Mouse (Mus musculus) kidney, adult 11 months (tissue): ENCODE results near the gene Psmd11.

Source experiments
- DNase-seq: peaks from one replicate; pipeline ENCODE4 v3.0.0; 2022

Psmd11 gene

DNA sequence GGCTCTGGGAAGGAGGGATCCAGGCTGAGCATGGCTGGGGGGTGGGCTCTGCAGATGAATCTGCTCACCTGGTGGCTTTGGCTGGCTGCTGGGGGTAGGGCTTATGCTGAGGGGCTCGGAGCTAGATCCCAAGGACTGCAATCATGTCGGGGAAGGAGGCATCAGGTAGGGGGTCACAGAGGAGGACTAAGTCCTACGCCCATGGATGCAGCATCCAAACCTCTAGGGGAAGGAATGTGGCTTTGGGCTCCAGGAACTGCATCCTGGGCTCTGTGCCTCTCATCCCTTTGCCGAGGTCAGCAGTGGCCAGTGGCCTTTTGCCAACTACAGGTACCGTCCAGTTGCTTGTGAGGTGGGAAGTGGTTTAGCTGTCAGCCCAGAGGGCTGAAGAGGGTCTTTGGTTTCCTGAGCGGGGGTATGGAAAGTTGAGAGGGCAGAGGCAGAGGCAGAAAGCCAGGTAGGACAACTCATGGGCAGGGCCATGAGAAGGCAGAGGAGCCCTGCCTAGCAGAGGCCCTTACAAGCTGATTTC lies 55.2 kb downstream of the Psmd11 start:
- DNase-seq, result no peak

DNA sequence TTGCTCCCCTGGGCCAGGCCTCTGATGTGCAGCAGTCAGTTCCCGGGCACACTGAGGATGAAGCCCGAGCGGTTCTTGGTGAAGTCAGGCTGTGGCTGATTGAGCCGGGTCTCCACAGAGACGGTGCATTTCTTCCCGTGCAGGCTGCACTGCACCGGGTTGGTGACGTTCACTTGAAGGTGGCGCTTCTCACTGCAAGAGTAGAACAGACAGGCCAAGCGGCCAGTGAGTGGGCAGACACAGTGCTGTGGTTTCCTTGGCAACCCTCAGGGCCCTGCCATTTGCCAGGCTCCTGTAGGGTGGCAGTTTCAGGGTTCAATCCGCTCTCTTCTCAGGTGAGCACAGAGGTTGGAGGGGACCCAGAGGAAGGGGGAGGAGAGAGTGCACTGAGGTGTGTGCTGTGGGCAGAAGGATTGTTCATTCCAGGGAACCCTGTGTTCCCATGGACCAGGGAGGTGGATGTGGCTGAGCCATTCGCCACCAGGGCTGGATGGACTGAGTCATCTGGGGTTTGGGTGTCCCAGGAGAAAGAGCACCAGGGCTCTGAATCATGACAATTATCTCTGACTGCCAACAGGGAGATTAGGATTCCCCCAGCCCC lies 55.9 kb downstream of the Psmd11 start:
- no peak for DNase-seq

DNA sequence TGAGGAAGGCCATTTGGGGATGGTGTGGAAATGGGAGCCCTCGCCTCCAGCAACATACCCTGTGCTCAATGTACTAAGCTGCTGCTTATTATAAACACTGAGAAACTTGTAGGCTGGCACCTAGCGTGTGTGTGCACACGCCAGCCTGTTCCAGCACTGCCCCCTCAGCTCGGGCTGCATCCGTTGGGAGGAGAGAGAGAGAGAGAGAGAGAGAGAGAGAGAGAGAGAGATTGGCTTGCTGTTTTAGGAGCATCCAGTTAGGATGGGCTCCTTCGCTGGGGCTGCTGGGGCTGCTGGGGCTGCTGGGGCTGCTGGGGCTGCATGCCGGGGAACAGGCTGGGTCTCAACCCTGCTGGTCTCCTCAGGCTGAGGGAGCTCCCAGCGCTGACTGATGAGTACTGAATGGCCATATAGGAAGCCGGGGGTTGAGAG lies 56.7 kb downstream of the Psmd11 start:
- no peak for DNase-seq

DNA sequence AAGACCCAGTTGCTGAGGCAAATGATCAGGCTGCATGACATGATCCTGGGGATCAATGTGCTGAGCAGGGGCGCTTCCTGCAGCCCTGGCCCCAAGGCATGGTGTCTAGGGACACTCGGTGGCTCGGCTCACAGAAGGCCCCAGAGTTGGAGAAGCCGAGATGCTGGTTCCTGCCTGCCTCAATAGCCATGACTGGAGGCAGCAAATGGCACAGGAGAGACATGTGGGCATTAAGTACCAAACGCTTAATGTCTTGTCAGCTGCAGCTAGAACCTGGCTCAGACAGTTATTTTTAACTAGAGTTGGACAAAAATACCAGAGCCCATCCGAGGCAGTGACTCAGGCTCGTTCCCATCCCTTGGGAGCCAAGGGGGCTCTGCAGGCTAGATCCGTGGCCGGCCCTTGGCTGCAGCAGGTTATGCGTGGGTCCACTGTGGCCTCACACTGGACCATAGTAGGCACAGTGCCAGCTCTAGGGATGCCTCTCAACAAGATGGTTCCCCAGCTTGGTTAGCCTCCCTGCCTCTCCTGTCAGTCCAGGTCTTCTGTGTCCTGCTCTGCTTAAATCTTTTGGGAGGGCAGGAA lies 57.3 kb downstream of the Psmd11 start:
- DNase-seq, result no peak

DNA sequence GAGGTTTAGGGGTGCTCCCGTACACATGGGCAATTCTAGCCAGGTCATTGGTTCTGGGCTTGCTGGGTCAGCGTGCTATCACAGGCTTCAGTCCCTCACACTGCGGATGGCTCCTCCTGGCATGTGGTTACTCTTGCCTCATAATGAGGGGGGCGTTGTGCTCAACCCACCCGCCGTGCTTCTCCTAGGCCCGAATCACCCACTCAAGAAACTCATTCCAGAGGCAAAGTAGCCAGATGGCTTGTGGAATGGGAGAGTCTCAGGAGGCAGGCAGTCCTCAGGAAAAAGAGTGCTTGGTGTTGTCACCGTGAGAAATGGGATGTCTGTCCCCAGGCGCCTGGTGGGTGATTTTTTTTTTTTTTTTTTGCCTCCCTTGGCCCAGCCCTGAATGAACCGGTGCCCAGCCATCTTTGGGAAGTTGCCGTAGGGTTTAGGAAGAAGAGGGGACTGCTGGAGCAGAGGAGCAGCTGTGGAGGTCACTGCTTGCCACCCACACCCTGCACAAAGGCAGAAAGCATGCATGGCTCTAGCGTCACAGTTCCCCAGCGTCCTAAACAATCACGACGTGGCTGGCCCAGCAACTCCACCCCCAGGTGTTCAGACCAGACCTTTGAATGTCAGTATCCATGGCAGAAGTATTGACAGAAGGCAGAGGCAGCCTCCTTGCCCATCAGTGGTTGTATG lies 59.6 kb downstream of the Psmd11 start:
- no peak for DNase-seq

DNA sequence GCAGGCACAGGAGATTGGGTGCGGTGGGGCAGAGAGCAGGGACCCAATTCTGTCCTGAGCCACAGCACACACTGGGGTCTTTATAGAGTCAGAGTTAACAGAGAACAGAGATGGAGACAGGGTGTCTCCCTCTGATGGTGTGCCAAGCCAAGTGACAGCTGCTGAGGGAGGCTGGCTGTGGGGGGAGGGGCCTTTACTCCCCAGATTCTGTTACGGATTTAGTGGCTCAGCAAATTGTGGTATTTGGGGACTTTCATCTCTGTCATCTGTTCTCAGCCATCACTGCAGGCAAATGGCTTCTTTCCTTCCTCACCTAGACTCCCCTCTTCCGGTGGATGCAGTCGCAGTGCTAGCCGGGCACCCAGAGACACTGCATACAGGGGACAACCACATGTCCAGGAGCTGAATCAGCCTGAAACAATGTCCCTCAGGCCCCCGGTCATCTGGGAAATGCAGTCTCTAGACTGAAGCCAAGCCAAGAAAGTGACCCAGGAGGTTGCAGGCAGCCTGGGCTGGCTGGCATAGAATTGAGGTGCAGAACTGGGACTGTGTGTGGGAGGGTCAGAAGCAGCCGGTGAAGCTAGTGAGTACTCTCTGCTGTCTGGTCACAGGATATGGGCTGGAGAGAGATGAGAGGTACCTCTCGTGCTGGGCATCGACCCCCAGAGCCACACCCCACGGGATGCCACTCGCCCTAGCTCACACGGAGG lies 60.9 kb downstream of the Psmd11 start:
- no peak for DNase-seq

DNA sequence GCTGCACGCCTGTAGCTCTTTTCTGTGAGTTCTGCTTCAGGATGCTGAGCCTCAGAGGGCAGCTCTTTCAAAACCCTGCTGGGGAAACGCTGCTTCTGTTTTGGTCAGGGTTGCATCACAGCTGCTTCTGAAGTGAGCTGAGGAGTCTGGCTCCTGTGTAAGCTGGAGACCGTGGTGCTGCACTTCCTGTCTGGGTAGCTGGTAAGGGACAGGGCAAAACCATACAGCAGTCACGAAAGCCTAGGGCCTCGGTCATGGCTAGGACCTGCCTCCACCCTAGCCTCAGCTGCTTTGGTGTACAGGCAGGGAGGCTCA lies 61.4 kb downstream of the Psmd11 start:
- DNase-seq, result no peak

DNA sequence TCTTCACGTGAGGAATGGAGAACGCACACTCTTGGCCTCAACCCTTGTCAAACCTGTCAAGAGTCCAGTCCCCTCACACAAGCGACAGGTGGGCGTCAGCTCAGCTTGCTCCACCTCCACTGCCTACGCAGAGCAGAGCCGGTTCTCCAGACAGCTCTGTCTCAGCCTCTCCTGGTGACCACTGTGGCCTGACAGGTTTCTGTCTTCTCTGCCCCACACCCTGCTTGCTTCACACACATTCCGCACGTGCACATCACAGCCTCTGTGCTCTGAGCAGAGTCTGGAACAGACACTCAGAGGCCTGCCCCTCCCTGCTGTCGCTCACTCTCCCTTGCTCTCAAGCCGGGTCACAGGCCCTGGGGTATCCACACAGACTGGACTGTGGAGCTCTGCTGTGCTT lies 62.4 kb downstream of the Psmd11 start:
- no peak for DNase-seq

DNA sequence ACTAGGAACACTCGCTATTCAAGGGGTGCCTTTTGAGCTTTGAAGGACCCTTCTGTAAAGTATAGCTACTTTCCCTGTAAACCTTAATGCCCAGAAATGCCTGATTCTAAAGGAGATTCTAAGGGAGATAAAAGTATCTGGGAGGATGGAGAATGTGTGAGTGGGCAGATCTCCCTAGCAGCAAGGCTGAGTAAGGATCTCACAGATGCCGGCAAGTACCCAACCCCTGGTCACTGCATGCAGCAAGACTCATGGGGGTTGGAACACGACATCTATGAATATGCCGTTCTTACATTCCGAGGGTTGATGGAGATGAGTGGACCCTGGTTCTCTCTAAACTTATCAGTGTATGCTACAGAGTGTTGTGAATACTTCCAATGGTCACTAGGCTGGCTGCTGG lies 64.8 kb downstream of the Psmd11 start:
- DNase-seq, result no peak

DNA sequence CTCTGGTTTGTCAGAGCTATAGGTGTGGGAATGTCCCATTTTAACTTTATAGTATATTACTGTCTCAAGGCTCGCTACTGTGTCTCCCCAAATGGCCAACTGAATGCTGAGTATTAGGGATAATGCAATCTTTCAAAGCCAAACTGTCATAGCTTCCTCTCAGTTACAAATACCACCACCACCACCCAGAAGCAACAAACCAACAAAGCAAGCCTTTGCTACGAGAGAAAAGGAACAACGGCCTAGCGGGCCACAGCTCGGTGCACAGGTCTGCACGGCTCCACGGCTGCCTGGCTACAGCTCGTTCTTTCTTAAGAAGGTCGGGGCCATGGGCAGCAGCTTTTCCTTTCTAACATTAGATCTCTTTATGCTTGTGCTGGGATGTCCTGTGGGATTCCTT lies 66.4 kb downstream of the Psmd11 start:
- no peak for DNase-seq

DNA sequence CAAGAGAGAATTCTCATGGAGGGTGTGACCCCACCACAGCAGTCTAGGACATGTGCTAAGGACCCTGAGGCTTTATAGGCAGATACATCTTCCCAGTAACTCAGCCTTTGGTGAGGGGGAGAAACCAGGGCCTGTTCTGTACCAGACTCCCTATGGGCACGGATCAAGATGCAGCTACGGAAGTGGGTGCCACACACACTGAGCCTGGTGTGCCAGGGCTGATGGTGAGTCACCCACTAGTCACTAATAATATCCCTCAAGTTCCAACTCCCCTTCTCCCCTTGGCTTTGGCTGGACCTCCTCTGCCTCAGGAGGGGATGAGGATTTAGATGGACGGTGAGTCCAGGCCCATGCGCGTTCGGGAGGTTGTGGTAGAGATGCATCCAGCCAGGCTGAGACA lies 67.6 kb downstream of the Psmd11 start:
- no peak for DNase-seq

DNA sequence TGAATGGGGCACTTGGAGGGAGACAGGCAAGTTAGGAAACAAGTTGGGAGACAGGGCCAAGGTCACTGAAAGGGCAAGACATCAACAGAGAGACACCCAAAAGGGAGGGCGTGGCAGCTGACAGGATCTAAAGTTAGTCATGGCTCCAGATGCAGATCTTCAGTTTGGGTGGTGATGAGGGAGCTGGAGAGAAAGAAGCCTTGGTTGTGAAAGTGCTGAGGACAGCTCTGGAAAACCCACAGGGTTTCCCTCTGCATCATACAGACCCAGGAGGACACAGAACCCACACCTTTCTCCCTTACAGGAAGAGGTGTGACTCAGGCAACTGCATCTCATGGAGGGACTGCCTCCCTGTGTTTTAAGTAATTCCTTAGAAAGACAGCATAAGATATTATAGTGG lies 68.2 kb downstream of the Psmd11 start:
- DNase-seq, result no peak

DNA sequence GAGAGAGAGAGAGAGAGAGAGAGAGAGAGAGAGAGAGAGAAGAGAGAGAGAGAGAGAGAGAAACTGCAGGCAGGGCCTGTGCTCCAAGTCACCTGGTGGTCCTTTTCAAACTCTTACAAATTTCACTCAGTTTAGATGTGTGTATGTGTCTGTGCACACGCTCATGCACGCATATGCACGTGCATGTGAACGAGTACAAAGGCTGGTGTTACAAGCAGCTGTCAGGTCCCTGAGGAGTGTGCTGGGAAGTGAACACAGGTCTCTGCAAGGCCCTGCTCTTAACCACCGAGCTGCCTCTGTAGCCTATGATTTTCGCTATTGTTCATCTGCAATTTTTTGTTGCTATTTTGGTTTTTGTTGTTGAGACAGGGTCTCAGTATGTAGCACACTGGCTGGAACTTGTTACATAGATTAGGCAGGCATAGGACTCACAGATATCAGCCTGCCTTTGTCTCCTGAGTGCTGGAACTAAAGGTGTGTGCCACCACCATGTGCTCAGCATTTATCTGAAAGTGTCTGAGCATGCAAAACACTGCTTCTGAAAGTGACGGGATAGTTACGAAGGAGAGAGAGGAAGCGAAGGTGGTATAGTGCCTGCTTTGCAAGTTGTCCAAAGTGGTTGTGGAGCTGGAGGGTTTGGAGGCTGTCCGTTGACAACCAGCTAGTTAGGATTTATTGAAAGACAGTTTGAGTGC lies 69.0 kb downstream of the Psmd11 start:
- no peak for DNase-seq

DNA sequence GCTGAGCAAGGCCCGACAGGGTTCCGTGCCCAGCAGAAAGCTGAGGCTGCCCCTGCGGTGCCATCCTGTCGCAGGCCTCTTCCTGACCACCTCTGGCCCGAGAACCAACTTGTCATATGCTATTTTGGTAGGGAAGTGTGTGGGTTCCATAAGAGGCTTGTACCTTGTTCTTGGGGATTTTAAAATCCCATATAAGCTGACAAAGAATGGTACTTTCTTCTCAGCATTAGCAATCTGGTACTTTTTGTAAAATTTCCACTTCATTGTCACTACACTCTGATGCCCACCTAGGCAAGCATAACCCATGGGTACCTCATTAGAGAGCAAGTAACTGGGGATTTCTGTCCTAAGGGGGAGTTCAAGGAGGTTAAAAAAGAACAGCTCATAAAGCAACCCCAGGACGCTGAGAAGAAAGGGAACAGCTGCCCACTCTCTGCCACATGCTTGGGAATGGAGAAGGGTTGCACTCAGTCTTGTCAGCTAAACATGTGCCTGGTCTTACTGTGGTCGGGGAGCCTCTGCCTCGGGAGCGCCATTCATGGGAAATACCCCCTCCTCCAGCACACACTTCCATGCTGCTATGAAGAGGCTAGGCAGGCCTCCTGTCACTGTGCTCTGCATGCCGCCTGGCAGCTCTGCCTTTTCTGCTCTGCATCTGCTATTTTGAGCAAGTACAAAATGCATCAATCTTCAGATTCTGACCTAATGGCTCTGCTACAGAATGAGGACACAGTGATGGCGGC lies 70.1 kb downstream of the Psmd11 start:
- DNase-seq, result no peak

DNA sequence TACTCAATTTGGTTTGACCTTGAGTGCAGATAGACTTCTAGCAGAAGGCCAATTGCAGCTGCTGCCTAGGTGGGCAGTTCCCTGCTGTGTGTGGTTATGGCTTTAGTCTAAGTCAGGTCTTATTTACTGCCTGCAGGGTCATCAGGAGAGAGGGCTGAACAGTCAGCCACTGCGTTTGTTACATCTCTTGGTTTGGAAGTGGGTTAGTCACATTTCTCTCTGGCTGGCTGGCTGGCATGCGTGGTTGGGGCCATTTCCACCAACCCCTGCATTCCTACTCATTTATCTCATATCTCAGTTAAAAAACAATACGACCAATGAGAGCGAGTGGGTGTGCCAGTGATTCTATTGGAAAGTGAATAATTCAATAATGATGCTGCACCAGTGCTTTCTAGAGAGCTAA lies 71.1 kb downstream of the Psmd11 start:
- no peak for DNase-seq

DNA sequence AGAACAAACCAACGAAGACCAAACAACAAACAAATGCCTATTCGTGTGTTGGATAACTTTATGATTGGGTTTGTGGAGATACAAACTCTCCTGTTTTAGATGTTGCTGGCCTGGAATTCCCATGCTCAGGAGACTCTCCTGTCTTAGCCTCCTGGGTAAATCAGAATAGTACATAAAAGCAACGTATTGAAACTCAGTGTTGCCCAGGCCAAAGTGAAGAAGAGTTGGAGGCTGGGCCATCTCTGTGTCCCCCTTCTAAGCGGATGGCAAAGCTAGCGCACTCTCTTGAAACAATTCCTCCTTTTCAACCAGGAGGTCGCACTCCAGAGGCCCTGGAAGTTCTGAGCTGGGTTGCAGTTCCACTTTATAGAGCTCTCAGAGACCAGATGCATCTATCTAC lies 74.9 kb downstream of the Psmd11 start:
- no peak for DNase-seq

DNA sequence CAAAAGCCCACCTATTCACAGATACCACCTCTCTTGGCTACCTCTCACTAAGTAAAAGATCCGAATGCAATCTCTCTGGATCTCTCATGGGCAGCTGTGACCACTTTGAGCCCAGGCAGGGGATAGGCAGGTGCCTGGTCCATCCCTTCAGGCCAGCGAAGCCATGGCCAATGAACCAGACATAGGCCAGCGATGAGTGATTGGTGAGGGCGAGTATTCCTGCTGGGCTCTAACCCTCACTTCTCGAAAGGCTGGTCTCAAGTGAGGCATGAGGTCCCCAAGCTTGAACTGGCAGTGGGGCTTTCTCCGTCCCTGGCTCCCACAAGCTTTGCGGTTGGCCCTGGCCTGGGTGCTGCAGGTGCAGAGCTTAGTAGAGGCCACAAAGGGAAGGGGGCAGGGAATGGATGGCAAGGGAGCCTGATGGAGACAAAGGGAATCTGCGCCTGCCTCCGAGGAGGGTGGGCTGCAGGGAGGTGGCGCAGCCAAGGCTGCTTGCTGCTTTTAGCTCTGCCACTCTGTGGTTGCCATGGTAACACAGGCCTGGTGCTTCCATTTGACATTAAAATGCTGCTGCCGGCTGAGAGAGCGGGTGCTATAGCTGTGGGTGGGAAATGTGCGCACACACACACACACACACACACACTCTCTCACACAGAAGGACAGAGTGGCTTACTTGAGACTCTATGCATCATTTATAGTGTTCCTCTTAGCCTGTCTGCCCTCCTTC lies 75.5 kb downstream of the Psmd11 start:
- no peak for DNase-seq

DNA sequence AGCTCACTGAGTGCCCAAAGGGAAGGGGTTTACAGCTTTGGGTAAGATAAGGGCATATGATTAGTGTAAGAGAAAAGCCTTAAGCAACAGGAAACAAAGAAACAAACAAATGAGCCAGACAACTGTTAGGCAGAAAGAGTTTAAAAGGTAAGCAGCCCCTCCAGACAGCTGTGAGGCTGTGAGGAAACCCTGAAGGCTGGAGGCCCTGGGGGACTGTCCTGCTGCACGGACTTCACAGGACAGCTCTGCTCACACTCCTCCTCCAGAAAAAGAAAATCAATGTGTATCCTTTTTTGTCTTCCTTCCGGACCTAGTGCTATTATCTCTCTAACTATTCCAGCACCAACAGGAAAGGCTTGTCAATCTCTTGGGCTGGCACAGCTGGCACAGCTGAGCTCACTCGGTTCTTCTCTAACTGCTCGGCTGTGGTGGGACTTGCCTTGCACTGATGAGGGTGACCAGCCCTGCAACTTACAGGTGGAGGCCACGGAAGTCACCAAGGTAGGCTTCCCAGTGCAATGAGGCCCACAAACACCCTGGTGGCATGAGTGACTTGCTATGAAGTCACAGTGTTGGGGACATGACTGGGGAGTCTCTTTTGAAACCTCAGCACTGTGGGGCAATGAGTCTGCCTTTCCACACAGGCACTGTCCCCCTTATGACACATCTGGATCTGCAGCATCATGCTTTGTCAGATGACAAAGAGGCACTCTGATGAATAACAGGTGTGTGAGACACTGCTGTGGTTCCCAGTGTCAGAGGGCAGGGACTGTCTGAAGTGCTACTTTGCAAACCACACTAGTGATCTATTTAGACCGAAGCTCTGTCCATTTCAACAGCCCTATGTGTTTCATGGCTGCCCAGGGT lies 76.3 kb downstream of the Psmd11 start:
- no peak for DNase-seq

DNA sequence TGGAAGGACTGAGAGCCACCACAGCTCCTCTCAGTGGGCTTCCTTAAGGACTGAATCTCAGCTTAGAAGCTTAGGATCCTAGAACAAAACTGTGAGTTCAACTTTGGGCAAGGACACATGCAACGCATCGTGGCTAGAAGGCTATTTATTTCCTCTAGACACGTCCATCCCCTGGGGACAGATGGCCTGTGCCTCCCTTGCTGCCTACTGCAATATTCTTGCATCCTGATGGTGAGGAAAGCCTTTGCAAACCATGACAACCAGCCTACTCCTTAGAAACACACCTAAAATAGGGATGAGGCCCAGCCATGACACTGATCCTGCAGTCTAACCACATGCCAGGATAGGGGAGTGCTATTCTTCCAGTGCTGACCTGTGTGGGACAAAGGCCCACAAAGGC lies 77.2 kb downstream of the Psmd11 start:
- DNase-seq, result no peak

DNA sequence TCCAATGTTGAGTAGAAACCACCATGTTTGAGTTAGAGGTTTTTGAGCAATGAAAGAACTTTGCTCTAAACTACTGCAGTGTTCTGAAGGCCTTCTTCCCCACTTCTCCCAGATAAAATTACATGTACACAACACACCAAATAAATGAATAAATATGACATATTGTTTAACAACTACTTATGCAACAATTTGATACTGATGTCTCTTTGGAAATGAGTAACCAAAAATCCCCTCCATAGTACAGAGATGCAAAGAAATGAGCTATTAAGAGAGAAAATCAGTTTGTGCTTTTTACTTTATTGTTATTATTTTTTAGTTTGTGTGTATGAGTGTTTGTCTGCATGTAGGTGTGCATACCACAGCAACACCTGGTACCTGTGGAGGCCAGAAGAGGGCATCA lies 78.1 kb downstream of the Psmd11 start:
- DNase-seq, result no peak

DNA sequence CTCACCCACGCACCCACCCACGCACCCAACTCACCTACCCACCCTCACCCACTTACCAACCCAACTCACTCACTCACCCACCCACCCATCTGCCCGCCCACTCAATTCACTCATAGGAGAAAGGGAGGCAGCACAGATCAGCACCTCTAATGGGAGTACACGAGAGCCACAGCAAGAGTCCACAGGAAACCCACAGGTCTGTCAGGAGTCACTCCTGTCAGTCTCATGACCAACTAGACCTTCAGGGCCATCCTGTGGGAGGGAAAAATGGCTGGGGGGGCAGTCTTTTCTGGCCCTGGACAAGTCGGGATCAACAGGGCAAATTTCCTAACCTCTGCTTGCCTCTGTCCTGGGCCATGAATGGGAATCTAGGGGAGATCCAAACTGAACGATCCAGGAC lies 79.4 kb downstream of the Psmd11 start:
- no peak for DNase-seq
